Mouse (Mus musculus) right cerebral cortex, postnatal 25 days (tissue): ENCODE measurements around the gene Mboat2.
A peak's percentile ranks its signal among the peaks of the same experiment; 100 is the strongest.

Source experiments
- DNase-seq: peaks from one replicate; pipeline ENCODE4 v3.0.0; 2022

The Mboat2 gene

GRCm38 (mm10) chr12:24866645-24867044 is 36.0 kb downstream of the Mboat2 start:
- no peak for DNase-seq

- no peak for DNase-seq
Measured at GRCm38 (mm10) chr12:24868694-24869093, 38.0 kb downstream of the Mboat2 start.

- no peak for DNase-seq
Measured at GRCm38 (mm10) chr12:24869231-24869630, 38.6 kb downstream of the Mboat2 start.

- no peak for DNase-seq
Measured at GRCm38 (mm10) chr12:24870901-24871300, 40.2 kb downstream of the Mboat2 start.

- DNase-seq = peak; percentile 67
Measured at GRCm38 (mm10) chr12:24872264-24872663, 41.6 kb downstream of the Mboat2 start.

- peak; percentile 46 for DNase-seq
Measured at GRCm38 (mm10) chr12:24872689-24873088, 42.0 kb downstream of the Mboat2 start.

- no peak for DNase-seq
Measured at GRCm38 (mm10) chr12:24875908-24876307, 45.2 kb downstream of the Mboat2 start.

- no peak for DNase-seq
Measured at GRCm38 (mm10) chr12:24877231-24877630, 46.6 kb downstream of the Mboat2 start.

GRCm38 (mm10) chr12:24878090-24878489 is 47.4 kb downstream of the Mboat2 start:
- DNase-seq = no peak

GRCm38 (mm10) chr12:24878735-24879362 is 48.2 kb downstream of the Mboat2 start:
- DNase-seq = no peak

- no peak for DNase-seq
Measured at GRCm38 (mm10) chr12:24879613-24880029, 48.9 kb downstream of the Mboat2 start.

GRCm38 (mm10) chr12:24883279-24883678 is 52.6 kb downstream of the Mboat2 start:
- no peak for DNase-seq

- DNase-seq = no peak
Measured at GRCm38 (mm10) chr12:24886800-24887199, 56.1 kb downstream of the Mboat2 start.

GRCm38 (mm10) chr12:24889371-24890051 is 58.8 kb downstream of the Mboat2 start:
- DNase-seq = no peak

- DNase-seq = no peak
Measured at GRCm38 (mm10) chr12:24890158-24890557, 59.5 kb downstream of the Mboat2 start.

GRCm38 (mm10) chr12:24890684-24891459 is 60.2 kb downstream of the Mboat2 start:
- no peak for DNase-seq

GRCm38 (mm10) chr12:24892536-24892935 is 61.9 kb downstream of the Mboat2 start:
- no peak for DNase-seq

GRCm38 (mm10) chr12:24893777-24894468 is 63.2 kb downstream of the Mboat2 start:
- DNase-seq = peak; percentile 36

GRCm38 (mm10) chr12:24895352-24895751 is 64.7 kb downstream of the Mboat2 start:
- DNase-seq = no peak

- no peak for DNase-seq
Measured at GRCm38 (mm10) chr12:24897354-24897753, 66.7 kb downstream of the Mboat2 start.

- no peak for DNase-seq
Measured at GRCm38 (mm10) chr12:24898226-24898625, 67.5 kb downstream of the Mboat2 start.

- DNase-seq = no peak
Measured at GRCm38 (mm10) chr12:24899636-24900035, 69.0 kb downstream of the Mboat2 start.

GRCm38 (mm10) chr12:24902736-24903135 is 72.1 kb downstream of the Mboat2 start:
- DNase-seq = no peak
